13 mouse cellular contexts compared by ENCODE assay signal in genomic region chr16:4520673-4521072, GRCm38 (mm10).
"Had no signal": no experiment of that assay in that cellular context is flagged by ENCODE, and none has a peak within 500 bp of the region (broad histone marks: within the 10 kb centered on the region; RNA-seq: fewer than 3 reads in every experiment).

No protein-coding gene starts in this region.

- DNase-seq: kidney, postnatal 36 days; layer of hippocampus, adult 9-11 months; lung, embryonic 14.5 days; lung, postnatal 10 days; lung, postnatal 4 days; midbrain, embryonic 14.5 days; right cerebral cortex, postnatal 4 days; spleen, adult 18-20 months; thymus, postnatal 36 days had no signal

- H3K4me3 ChIP-seq: liver, embryonic 12.5 days; midbrain, embryonic 10.5 days; neural tube, embryonic 12.5 days had no signal

- ATAC-seq: liver, embryonic 12.5 days had no signal

- H3K36me3 ChIP-seq: liver, embryonic 12.5 days; midbrain, embryonic 10.5 days; neural tube, embryonic 12.5 days had no signal

- H3K9ac ChIP-seq: liver, embryonic 12.5 days; lung, embryonic 14.5 days; neural tube, embryonic 12.5 days had no signal

- H3K9me3 ChIP-seq: liver, embryonic 12.5 days; midbrain, embryonic 10.5 days; neural tube, embryonic 12.5 days had no signal

- H3K27me3 ChIP-seq: liver, embryonic 12.5 days; neural tube, embryonic 12.5 days had no signal

- H3K27ac ChIP-seq: kidney, postnatal 0 days; liver, embryonic 12.5 days; midbrain, embryonic 10.5 days; neural tube, embryonic 12.5 days had no signal

- H3K4me2 ChIP-seq: liver, embryonic 12.5 days; lung, embryonic 14.5 days; neural tube, embryonic 12.5 days had no signal
